Mouse (Mus musculus) kidney, embryonic 14.5 days (tissue): ENCODE data around the gene Smurf2. TPM values are rescaled to one million over a fixed set of nuclear protein-coding genes. Genes with fewer than 3 reads are reported as not detected.

ENCODE experiments used
- ATAC-seq: fragments of 200-750 bp; cut with Nextera tagmentation; 2 replicates; pipeline ENCODE4 v1.8.0; 2017; ENCODE audit warnings: moderate number of reproducible peaks, mild to moderate bottlenecking, moderate TSS enrichment, moderate library complexity; ENCODE audit not compliant: low FRiP score, low TSS enrichment
- H3K27ac ChIP-seq: fragments of 300-500 bp; sonication (generic); 2 replicates; pipeline ENCODE4 v1.5.1; 2014; ENCODE audit warnings: low read depth, mild to moderate bottlenecking, low read length, moderate library complexity, mixed read lengths
- H3K27me3 ChIP-seq: fragments of 300-500 bp; sonication (generic); 2 replicates; pipeline ENCODE4 v1.6.1; 2014; ENCODE audit warnings: mild to moderate bottlenecking, low read length; ENCODE audit not compliant: control insufficient read depth, insufficient read depth
- H3K36me3 ChIP-seq: fragments of 300-500 bp; sonication (generic); 2 replicates; pipeline ENCODE4 v1.6.1; 2014; ENCODE audit warnings: low read length, mixed read lengths; ENCODE audit not compliant: control insufficient read depth, insufficient read depth
- H3K4me1 ChIP-seq: fragments of 300-500 bp; sonication (generic); 2 replicates; pipeline ENCODE4 v1.6.1; 2014; ENCODE audit warnings: low read length, mixed read lengths; ENCODE audit not compliant: control insufficient read depth, insufficient read depth
- H3K4me2 ChIP-seq: fragments of 300-500 bp; sonication (generic); replicated peaks from 2 replicates; pipeline ENCODE4 v1.6.1; 2014; ENCODE audit warnings: low read depth, mild to moderate bottlenecking, low read length
- H3K4me3 ChIP-seq: fragments of 300-500 bp; sonication (generic); 2 replicates; pipeline ENCODE4 v1.5.1; 2014; ENCODE audit warnings: mild to moderate bottlenecking, low read length
- H3K9ac ChIP-seq: fragments of 300-500 bp; sonication (generic); 2 replicates; pipeline ENCODE4 v1.6.1; 2014; ENCODE audit warnings: low read depth, mild to moderate bottlenecking, low read length, moderate library complexity
- H3K9me3 ChIP-seq: fragments of 300-500 bp; sonication (generic); 2 replicates; pipeline ENCODE4 v1.6.1; 2016; ENCODE audit warnings: low read length; ENCODE audit not compliant: control insufficient read depth
- WGBS: fragments of 180-500 bp; shearing (Covaris S2); extraction: QIAGEN DNeasy Blood & Tissue Kit; methylation state at CpG from one replicate; pipeline ENCODE4 v1.1.7; 2014; 5-methylcytosine and 5-hydroxymethylcytosine counted together
- polyA plus RNA-seq: library from polyadenylated mRNA; unstranded; fragments of >200 nt; fragmentation: Nextera tagmentation; extraction: Ambion mirVana; gene quantifications from 2 replicates; pipeline ENCODE4 v1.2.1, GENCODE M21; 2014

Gene Smurf2
- 17.4 and 19.1 TPM in 2 replicates for polyA plus RNA-seq

- peak within 1 kb of the TSS; percentile 92 for H3K27ac ChIP-seq
- H3K4me3 ChIP-seq, result peak within 1 kb of the TSS; percentile 91
- no peaks in the 10 kb centered on the region for H3K27me3 ChIP-seq
- H3K4me1 ChIP-seq, result peaks cover 13% of the 10 kb centered on the region
- no peaks in the 10 kb centered on the region for H3K36me3 ChIP-seq
- 5% methylated on average over 30 of the region's 72 CpGs for WGBS
- peak within 1 kb of the TSS; percentile 97 for H3K9ac ChIP-seq
- peak; percentile 97 for ATAC-seq
- H3K4me2 ChIP-seq, result peak within 1 kb of the TSS; percentile 65
- no peaks in the 10 kb centered on the region for H3K9me3 ChIP-seq
Measured at GRCm38 (mm10) chr11:106920551-106921379, at the start of gene Smurf2. TSS of gene Smurf2 (minus strand) at chr11:106920715.

GRCm38 (mm10) chr11:106969798-106970197 is 49.3 kb upstream of the Smurf2 start:
- 82% methylated on average over 8 of the region's 8 CpGs for WGBS

DNA sequence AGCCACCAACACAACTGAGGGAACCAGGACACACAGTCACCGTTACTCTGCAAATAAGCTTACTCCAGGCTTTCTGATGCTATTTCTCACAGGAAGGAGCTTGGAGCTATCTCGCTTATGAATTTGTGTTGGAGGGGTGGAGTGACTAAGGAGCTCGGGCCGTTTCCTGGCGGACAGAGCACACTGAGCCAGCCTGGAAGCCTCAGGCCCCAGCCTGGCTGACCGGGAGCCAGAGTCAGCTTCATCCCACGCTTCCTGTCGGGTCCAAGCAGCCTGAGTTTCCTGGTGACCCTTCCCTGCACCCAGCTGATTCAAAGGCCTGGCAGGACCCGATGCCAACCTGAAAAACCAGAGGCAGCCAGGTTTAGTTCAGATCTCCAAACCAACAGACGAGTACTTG is 47.1 kb upstream of the Smurf2 start:
- Histone ChIP-seq H3K4me3 (no peak overlapping the region), H3K9me3 (no peaks in the 10 kb centered on the region), H3K4me2 (no peak overlapping the region), H3K27me3 (no peaks in the 10 kb centered on the region), H3K4me1 (no peaks in the 10 kb centered on the region), H3K9ac (no peak overlapping the region), H3K36me3 (no peaks in the 10 kb centered on the region), H3K27ac (peak overlapping the region; percentile 73; the same call in 1 of the 2 replicates)
- 56% methylated on average over 10 of the region's 10 CpGs for WGBS
- no peak for ATAC-seq

More at GRCm38 (mm10) chr11:106969798-106970197, 49.3 kb upstream of the Smurf2 start:
- H3K27me3 ChIP-seq, result no peaks in the 10 kb centered on the region
- H3K9ac ChIP-seq, result no peak overlapping the region
- no peak for ATAC-seq
- H3K27ac ChIP-seq, result no peak overlapping the region
- no peaks in the 10 kb centered on the region for H3K9me3 ChIP-seq
- H3K4me1 ChIP-seq, result no peaks in the 10 kb centered on the region
- no peak overlapping the region for H3K4me2 ChIP-seq
- H3K4me3 ChIP-seq, result no peak overlapping the region
- H3K36me3 ChIP-seq, result no peaks in the 10 kb centered on the region

DNA sequence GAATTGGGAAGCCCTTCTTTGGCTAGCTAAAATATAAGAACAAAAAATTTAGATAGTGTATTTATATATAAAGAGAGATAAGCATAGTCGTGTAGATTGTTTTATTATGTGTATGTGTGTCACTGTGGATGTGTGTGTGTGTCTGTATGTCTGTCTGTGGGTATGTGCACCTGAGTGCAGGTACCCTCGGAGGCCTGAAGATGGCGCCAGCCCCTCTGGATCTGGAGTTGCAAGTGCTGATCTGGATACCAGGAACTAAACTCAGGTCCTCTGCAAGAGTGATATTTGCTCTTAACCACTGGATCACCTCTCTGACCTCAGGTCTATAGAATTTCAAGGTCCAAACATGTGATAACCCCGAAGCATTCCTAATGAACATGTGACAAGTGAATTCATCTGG is 45.4 kb upstream of the Smurf2 start:
- Histone ChIP-seq H3K36me3 (no peaks in the 10 kb centered on the region), H3K4me2 (no peak overlapping the region), H3K9ac (no peak overlapping the region), H3K4me1 (no peaks in the 10 kb centered on the region; the same call in 1 of the 2 replicates), H3K9me3 (no peaks in the 10 kb centered on the region), H3K27ac (no peak overlapping the region), H3K27me3 (no peaks in the 10 kb centered on the region), H3K4me3 (no peak overlapping the region)
- no peak for ATAC-seq
- 92% methylated on average over 4 of the region's 4 CpGs for WGBS

GRCm38 (mm10) chr11:106962310-106962709 is 41.8 kb upstream of the Smurf2 start:
- Histone ChIP-seq H3K4me2 (no peak overlapping the region), H3K9me3 (no peaks in the 10 kb centered on the region; the same call in 1 of the 2 replicates), H3K9ac (no peak overlapping the region), H3K36me3 (no peaks in the 10 kb centered on the region), H3K4me3 (no peak overlapping the region), H3K27ac (no peak overlapping the region), H3K27me3 (no peaks in the 10 kb centered on the region), H3K4me1 (no peaks in the 10 kb centered on the region; the same call in 1 of the 2 replicates)
- ATAC-seq, result no peak
- WGBS, result 81% methylated on average over 9 of the region's 9 CpGs

- no peak for ATAC-seq
- Histone ChIP-seq H3K27ac (peak overlapping the region; percentile 47; the same call in 1 of the 2 replicates), H3K4me1 (no peaks in the 10 kb centered on the region; the same call in 1 of the 2 replicates), H3K36me3 (no peaks in the 10 kb centered on the region), H3K9ac (no peak overlapping the region), H3K4me2 (no peak overlapping the region), H3K9me3 (no peaks in the 10 kb centered on the region; the same call in 1 of the 2 replicates), H3K4me3 (no peak overlapping the region), H3K27me3 (no peaks in the 10 kb centered on the region)
- WGBS, result 72% methylated on average over 13 of the region's 13 CpGs
Measured at GRCm38 (mm10) chr11:106961471-106962081, 41.1 kb upstream of the Smurf2 start.

DNA sequence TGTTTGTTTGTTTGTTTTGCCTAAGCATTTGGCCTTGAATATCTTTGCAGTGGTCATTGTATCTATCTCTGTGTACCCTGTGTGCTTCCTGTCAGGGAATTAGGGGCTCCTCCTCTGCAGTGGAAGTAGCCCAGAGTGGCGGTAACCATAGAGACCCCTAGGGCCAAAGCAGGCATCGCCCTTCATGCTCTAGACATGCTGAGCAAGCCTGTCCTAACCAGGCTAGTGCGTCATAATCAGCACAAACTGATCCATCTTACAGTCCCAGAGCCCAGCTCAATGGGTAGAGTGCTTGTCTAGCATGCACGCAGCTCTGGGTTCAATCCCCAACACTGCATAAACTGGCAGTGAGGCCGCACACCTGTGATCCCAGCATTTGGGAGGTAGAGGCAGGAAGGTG is 38.6 kb upstream of the Smurf2 start:
- ATAC-seq, result no peak
- H3K36me3 ChIP-seq, result no peaks in the 10 kb centered on the region
- H3K4me3 ChIP-seq, result no peak overlapping the region
- no peak overlapping the region for H3K27ac ChIP-seq
- WGBS, result 90% methylated on average over 5 of the region's 5 CpGs
- no peaks in the 10 kb centered on the region for H3K27me3 ChIP-seq
- no peaks in the 10 kb centered on the region; the same call in 1 of the 2 replicates for H3K4me1 ChIP-seq
- no peak overlapping the region for H3K9ac ChIP-seq
- no peak overlapping the region for H3K4me2 ChIP-seq
- no peaks in the 10 kb centered on the region; the same call in 1 of the 2 replicates for H3K9me3 ChIP-seq

DNA sequence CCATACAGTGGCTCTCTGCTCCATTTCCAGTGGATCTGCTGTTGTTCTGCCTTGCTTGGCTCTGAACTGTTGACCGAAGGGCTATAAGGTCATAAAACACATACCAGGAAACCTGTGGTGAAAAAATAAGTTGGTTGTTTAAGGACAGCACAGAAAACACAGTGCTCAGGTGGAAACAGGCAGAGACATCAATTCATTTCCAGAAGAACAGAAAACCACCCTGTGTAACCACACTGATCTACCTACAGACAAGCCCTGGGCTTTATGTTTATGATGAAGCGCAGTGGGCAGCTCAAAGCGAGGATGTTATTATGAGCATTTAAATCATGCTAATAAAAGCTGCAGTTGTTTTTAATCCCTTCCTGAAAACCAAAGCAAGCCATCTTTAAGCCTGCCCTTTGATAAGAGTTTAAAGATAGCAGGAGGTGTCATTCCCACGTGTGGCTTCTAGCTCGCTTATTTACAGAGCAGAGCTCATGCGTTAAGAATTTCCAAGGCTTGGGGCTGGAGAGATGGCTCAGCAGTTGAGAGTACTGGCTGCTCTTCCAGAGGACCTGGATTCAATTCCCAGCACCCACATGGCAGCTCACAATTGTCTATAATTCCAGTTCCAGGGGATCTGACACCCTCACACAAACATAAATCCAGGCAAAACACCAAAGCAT is 38.0 kb upstream of the Smurf2 start:
- Histone ChIP-seq H3K4me3 (no peak overlapping the region), H3K9me3 (no peaks in the 10 kb centered on the region; the same call in 1 of the 2 replicates), H3K27ac (no peak overlapping the region), H3K27me3 (no peaks in the 10 kb centered on the region), H3K36me3 (no peaks in the 10 kb centered on the region), H3K9ac (no peak overlapping the region), H3K4me1 (no peaks in the 10 kb centered on the region; the same call in 1 of the 2 replicates), H3K4me2 (no peak overlapping the region)
- 85% methylated on average over 6 of the region's 6 CpGs for WGBS
- ATAC-seq, result no peak
